Mouse (Mus musculus) kidney, embryonic 16.5 days (tissue): ENCODE results near the gene Mgat4a. TPM values are rescaled to one million over a fixed set of nuclear protein-coding genes. Genes with fewer than 3 reads are reported as not detected.

Source experiments
- ATAC-seq: fragments of 200-750 bp; cut with Nextera tagmentation; 2 replicates; pipeline ENCODE4 v1.8.0; 2017; ENCODE audit warnings: moderate TSS enrichment; ENCODE audit not compliant: low FRiP score, low TSS enrichment
- H3K27ac ChIP-seq: fragments of 300-500 bp; sonication (generic); 2 replicates; pipeline ENCODE4 v1.5.1; 2014; ENCODE audit warnings: low read length
- H3K27me3 ChIP-seq: fragments of 300-500 bp; sonication (generic); 2 replicates; pipeline ENCODE4 v1.6.1; 2014; ENCODE audit warnings: low read length, control low read depth, mixed read lengths; ENCODE audit not compliant: insufficient read depth
- H3K36me3 ChIP-seq: fragments of 300-500 bp; sonication (generic); 2 replicates; pipeline ENCODE4 v1.6.1; 2014; ENCODE audit warnings: low read length, control low read depth, mixed read lengths; ENCODE audit not compliant: insufficient read depth
- H3K4me1 ChIP-seq: fragments of 300-500 bp; sonication (generic); 2 replicates; pipeline ENCODE4 v1.6.1; 2014; ENCODE audit warnings: low read length, control low read depth, mixed read lengths; ENCODE audit not compliant: insufficient read depth
- H3K4me2 ChIP-seq: fragments of 300-500 bp; sonication (generic); replicated peaks from 2 replicates; pipeline ENCODE4 v1.6.1; 2014; ENCODE audit warnings: low read depth, low read length
- H3K4me3 ChIP-seq: fragments of 300-500 bp; sonication (generic); 2 replicates; pipeline ENCODE4 v1.5.1; 2014; ENCODE audit warnings: mild to moderate bottlenecking, low read length
- H3K9ac ChIP-seq: fragments of 300-500 bp; sonication (generic); replicated peaks from 2 replicates; pipeline ENCODE4 v1.6.1; 2014; ENCODE audit warnings: low read length
- H3K9me3 ChIP-seq: fragments of 300-500 bp; sonication (generic); 2 replicates; pipeline ENCODE4 v1.6.1; 2016; ENCODE audit warnings: low read length, control low read depth
- WGBS: fragments of 180-500 bp; shearing (Covaris S2); extraction: QIAGEN DNeasy Blood & Tissue Kit; methylation state at CpG from one replicate; pipeline ENCODE4 v1.1.7; 2014; 5-methylcytosine and 5-hydroxymethylcytosine counted together
- polyA plus RNA-seq: library from polyadenylated mRNA; unstranded; fragments of >200 nt; fragmentation: Nextera tagmentation; extraction: Ambion mirVana; gene quantifications from 2 replicates; pipeline ENCODE4 v1.2.1, GENCODE M21; 2015

Mgat4a gene
- polyA plus RNA-seq, 1 experiment from 2014 or later = 8.3 TPM

DNA sequence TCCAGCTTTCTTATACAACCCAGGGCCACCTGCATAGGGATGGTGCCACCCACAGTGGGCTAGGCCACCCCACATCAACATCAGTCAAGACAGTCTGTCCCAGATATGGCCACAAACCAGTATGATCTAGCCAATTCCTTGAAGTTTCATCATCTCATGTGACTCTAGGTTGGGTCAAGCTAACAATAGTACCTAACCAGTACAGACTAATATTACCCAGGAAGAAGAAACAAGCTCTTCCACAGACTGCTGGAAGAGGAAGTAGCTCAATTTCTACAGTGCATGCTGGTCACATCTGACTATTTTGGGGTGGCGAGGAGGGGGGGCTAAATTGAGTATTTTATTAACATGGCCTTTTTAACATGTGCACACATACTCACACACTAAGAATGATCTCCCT lies 54.4 kb downstream of the Mgat4a start:
- Histone ChIP-seq H3K4me1 (no peaks in the 10 kb centered on the region), H3K27me3 (no peaks in the 10 kb centered on the region), H3K9me3 (0 out of 2 replicates have a peak, but pooled peaks cover 2% of the 10 kb centered on the region), H3K36me3 (no peaks in the 10 kb centered on the region), H3K9ac (no peak overlapping the region), H3K4me2 (no peak overlapping the region), H3K4me3 (no peak overlapping the region), H3K27ac (no peak overlapping the region)
- ATAC-seq = no peak
- WGBS = 88% methylated on average over 1 of the region's 1 CpGs

GRCm38 (mm10) chr1:37484612-37485011 lies 56.2 kb downstream of the Mgat4a start:
- no peaks in the 10 kb centered on the region for H3K4me1 ChIP-seq
- H3K27me3 ChIP-seq = no peaks in the 10 kb centered on the region
- no peak overlapping the region for H3K4me3 ChIP-seq
- H3K36me3 ChIP-seq = no peaks in the 10 kb centered on the region
- H3K4me2 ChIP-seq = no peak overlapping the region
- no peak overlapping the region for H3K27ac ChIP-seq
- WGBS = 89% methylated on average over 4 of the region's 4 CpGs
- H3K9ac ChIP-seq = no peak overlapping the region
- 0 out of 2 replicates have a peak, but pooled peaks cover 2% of the 10 kb centered on the region for H3K9me3 ChIP-seq
- no peak for ATAC-seq

GRCm38 (mm10) chr1:37481331-37481730 lies 59.5 kb downstream of the Mgat4a start:
- H3K9ac ChIP-seq = no peak overlapping the region
- H3K9me3 ChIP-seq = 0 out of 2 replicates have a peak, but pooled peaks cover 2% of the 10 kb centered on the region
- H3K27me3 ChIP-seq = no peaks in the 10 kb centered on the region
- no peak for ATAC-seq
- no peak overlapping the region for H3K4me3 ChIP-seq
- no peak overlapping the region for H3K4me2 ChIP-seq
- H3K4me1 ChIP-seq = no peaks in the 10 kb centered on the region
- no peaks in the 10 kb centered on the region for H3K36me3 ChIP-seq
- H3K27ac ChIP-seq = no peak overlapping the region
- WGBS = 89% methylated on average over 2 of the region's 2 CpGs

DNA sequence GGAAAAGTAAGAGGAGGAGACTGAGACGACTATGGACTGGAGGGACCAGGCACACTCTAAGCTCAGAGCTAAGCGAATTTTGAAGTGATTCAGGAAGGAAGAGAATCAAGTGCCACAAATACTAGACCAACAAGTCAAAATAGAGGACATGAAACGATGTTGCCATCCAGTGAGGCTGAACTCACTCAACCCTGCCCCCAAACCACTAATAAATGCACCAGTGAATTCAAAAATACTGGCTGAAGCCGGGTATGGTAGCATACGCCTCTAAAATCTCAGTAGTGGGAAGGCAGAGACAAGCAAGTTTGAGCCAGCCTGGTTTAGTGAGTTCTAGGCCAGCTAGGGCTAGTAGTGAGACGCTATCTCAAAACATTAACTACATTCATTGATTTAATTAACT lies 60.1 kb downstream of the Mgat4a start:
- Histone ChIP-seq H3K4me2 (no peak overlapping the region), H3K4me3 (no peak overlapping the region), H3K4me1 (0 out of 2 replicates have a peak, but pooled peaks cover 3% of the 10 kb centered on the region), H3K9ac (no peak overlapping the region), H3K36me3 (no peaks in the 10 kb centered on the region), H3K27me3 (no peaks in the 10 kb centered on the region), H3K27ac (no peak overlapping the region), H3K9me3 (0 out of 2 replicates have a peak, but pooled peaks cover 2% of the 10 kb centered on the region)
- ATAC-seq = no peak
- WGBS = 82% methylated on average over 6 of the region's 6 CpGs

GRCm38 (mm10) chr1:37479759-37480158 lies 61.1 kb downstream of the Mgat4a start:
- Histone ChIP-seq H3K27me3 (no peaks in the 10 kb centered on the region), H3K36me3 (no peaks in the 10 kb centered on the region), H3K4me1 (0 out of 2 replicates have a peak, but pooled peaks cover 3% of the 10 kb centered on the region), H3K9ac (no peak overlapping the region), H3K4me2 (no peak overlapping the region), H3K4me3 (no peak overlapping the region), H3K9me3 (0 out of 2 replicates have a peak, but pooled peaks cover 2% of the 10 kb centered on the region), H3K27ac (no peak overlapping the region)
- 71% methylated on average over 8 of the region's 8 CpGs for WGBS
- ATAC-seq = no peak

DNA sequence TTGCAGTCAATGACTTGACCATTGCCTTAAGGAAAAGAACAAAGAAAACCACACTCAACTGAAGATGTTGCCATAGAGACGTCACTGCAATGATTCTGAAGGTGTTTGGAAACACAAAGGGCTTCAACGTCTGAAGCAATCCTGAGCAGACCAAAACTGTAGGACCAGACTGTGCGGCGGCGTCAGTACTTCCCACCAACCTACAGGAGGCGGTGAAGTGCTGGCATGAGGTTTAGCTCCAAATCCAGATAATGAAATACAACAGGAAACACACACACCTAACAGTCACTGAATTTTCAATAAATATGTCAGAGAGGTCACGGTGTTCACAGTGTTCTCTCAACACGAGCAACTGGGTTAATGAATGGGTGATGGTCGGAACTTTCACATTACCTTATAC lies 61.7 kb downstream of the Mgat4a start:
- 72% methylated on average over 9 of the region's 9 CpGs for WGBS
- no peak for ATAC-seq
- 0 out of 2 replicates have a peak, but pooled peaks cover 3% of the 10 kb centered on the region for H3K4me1 ChIP-seq

DNA sequence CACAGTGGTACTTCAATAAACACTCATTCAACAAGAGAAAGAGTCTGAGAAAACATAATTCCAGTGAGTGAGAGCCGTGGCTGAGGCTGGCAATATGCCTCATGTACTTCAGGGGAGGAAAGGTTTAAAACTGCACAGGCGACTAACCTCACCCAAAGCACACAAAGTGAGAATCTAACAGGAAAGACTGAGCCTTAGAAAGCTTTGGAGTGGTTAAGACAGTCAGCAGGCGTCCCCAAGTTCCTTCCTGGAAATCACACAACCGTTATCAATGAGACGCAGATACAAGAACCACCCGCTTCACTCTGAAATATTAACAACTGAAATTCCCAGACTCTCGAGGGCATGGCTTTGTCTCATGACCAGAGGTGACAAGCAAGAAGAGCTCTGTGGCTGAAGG lies 62.4 kb downstream of the Mgat4a start:
- H3K27me3 ChIP-seq = no peaks in the 10 kb centered on the region
- H3K4me3 ChIP-seq = no peak overlapping the region
- H3K4me2 ChIP-seq = no peak overlapping the region
- no peaks in the 10 kb centered on the region for H3K36me3 ChIP-seq
- H3K27ac ChIP-seq = no peak overlapping the region
- 78% methylated on average over 7 of the region's 7 CpGs for WGBS
- H3K4me1 ChIP-seq = 0 out of 2 replicates have a peak, but pooled peaks cover 3% of the 10 kb centered on the region
- no peak overlapping the region for H3K9ac ChIP-seq
- H3K9me3 ChIP-seq = 0 out of 2 replicates have a peak, but pooled peaks cover 2% of the 10 kb centered on the region
- ATAC-seq = no peak

More for the DNA sequence above, 61.7 kb downstream of the Mgat4a start:
- no peaks in the 10 kb centered on the region for H3K27me3 ChIP-seq
- H3K36me3 ChIP-seq = no peaks in the 10 kb centered on the region
- H3K9ac ChIP-seq = no peak overlapping the region
- H3K4me3 ChIP-seq = no peak overlapping the region
- H3K4me2 ChIP-seq = no peak overlapping the region
- H3K9me3 ChIP-seq = 0 out of 2 replicates have a peak, but pooled peaks cover 2% of the 10 kb centered on the region
- H3K27ac ChIP-seq = no peak overlapping the region

DNA sequence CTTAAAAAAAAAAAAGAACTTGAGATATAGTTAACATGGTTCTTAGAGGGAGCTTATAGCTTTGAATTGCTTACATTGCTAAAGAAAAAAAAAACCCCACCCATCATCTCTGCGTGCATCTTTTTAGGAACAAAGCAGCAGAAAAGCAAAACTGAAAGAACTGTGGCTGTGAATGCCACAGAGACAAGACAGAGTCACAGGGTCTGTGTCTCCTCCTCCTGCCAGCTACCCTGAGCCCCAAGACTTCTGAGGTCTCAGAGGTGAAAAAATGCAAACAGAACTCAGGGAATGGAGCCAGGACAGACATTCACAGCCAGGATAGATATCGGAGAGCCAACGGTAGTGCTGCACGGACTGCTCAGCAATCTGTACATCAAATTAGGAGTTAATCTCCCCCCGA lies 62.9 kb downstream of the Mgat4a start:
- Histone ChIP-seq H3K27me3 (no peaks in the 10 kb centered on the region), H3K4me3 (no peak overlapping the region), H3K36me3 (no peaks in the 10 kb centered on the region), H3K9ac (no peak overlapping the region), H3K9me3 (0 out of 2 replicates have a peak, but pooled peaks cover 2% of the 10 kb centered on the region), H3K4me1 (0 out of 2 replicates have a peak, but pooled peaks cover 3% of the 10 kb centered on the region), H3K27ac (no peak overlapping the region), H3K4me2 (no peak overlapping the region)
- ATAC-seq = no peak
- 58% methylated on average over 5 of the region's 5 CpGs for WGBS

DNA sequence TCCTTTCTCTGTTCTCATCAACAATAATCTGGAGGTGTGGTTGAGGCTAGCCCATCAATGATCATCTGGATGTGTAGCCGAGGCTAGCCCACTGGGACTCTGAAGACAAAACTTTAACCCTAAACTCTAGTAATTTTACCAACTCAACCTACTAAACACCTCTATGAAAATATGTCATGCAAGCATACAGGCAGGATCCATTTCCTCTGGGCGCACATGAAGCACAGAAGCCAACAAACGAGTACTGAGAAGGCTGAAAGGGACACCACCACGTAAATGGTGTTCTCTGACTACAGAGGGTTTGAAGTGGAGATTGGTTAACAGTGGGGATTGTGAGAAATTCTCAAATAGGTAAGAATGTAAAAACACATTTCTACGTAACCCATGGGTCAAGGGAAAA lies 63.6 kb downstream of the Mgat4a start:
- Histone ChIP-seq H3K9ac (no peak overlapping the region), H3K4me3 (no peak overlapping the region), H3K27ac (no peak overlapping the region), H3K36me3 (no peaks in the 10 kb centered on the region), H3K9me3 (no peaks in the 10 kb centered on the region), H3K27me3 (no peaks in the 10 kb centered on the region), H3K4me2 (no peak overlapping the region), H3K4me1 (0 out of 2 replicates have a peak, but pooled peaks cover 3% of the 10 kb centered on the region)
- 86% methylated on average over 5 of the region's 5 CpGs for WGBS
- no peak for ATAC-seq

DNA sequence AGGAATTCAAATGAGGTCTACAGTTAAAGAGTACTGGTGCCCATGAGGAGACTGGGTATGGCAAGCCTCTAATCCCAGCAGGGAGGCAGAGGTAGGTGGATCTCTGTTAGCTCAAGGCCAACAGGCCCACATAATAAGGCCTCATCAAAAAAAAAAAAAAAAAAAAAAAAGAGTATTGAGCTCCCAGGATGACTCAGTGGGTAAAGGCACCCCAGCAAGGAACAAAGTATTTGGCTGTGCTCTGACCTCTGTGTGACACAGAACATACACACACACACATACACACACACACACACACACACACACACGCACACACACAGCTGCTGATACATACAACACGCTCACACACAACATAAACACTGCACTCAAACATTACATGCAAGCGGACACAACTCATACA lies 65.5 kb downstream of the Mgat4a start:
- no peak overlapping the region for H3K4me3 ChIP-seq
- no peak overlapping the region for H3K4me2 ChIP-seq
- no peaks in the 10 kb centered on the region for H3K27me3 ChIP-seq
- no peak for ATAC-seq
- WGBS = 88% methylated on average over 3 of the region's 3 CpGs
- no peaks in the 10 kb centered on the region for H3K9me3 ChIP-seq
- H3K27ac ChIP-seq = no peak overlapping the region
- no peaks in the 10 kb centered on the region for H3K36me3 ChIP-seq
- 0 out of 2 replicates have a peak, but pooled peaks cover 3% of the 10 kb centered on the region for H3K4me1 ChIP-seq
- H3K9ac ChIP-seq = no peak overlapping the region
